Mouse (Mus musculus) liver, postnatal 0 days (tissue): ENCODE data around the gene Mrpl21.

Experiments
- CTCF ChIP-seq: sonication (generic); IDR thresholded peaks from 2 replicates; pipeline ENCODE4 v1.5.1; 2016; ENCODE audit warnings: antibody characterized with exemption, low read depth
- EP300 ChIP-seq: IDR thresholded peaks from 2 replicates; pipeline ENCODE4 v1.6.1; 2016; ENCODE audit warnings: antibody characterized with exemption, low read depth, mild to moderate bottlenecking

GRCm38 (mm10) chr19:3260591-3260990, 22.1 kb upstream of the Mrpl21 start:
- TF ChIP-seq CTCF (no peak), EP300 (no peak)
